Mouse (Mus musculus): ENCODE data around the gene Fzd9.
"Not testable (repeated sequence)": the region's sequence is repeated elsewhere in the genome, so short reads cannot be mapped to it uniquely, and the experiment has no call there.

Gene Fzd9

GRCm38 (mm10) chr5:135248956-135249676, 1.9 kb downstream of the Fzd9 start:
- DNase-seq (ENCODE audit: extremely low spot score, low read depth, low spot score), result no peak

- DNase-seq (ENCODE audit: extremely low spot score, low read depth, low spot score), result no peak
Observed at GRCm38 (mm10) chr5:135247337-135247736, 3.7 kb downstream of the Fzd9 start.

GRCm38 (mm10) chr5:135246531-135246930, 4.5 kb downstream of the Fzd9 start:
- no peak for DNase-seq (ENCODE audit: extremely low spot score, low read depth, low spot score)

DNA sequence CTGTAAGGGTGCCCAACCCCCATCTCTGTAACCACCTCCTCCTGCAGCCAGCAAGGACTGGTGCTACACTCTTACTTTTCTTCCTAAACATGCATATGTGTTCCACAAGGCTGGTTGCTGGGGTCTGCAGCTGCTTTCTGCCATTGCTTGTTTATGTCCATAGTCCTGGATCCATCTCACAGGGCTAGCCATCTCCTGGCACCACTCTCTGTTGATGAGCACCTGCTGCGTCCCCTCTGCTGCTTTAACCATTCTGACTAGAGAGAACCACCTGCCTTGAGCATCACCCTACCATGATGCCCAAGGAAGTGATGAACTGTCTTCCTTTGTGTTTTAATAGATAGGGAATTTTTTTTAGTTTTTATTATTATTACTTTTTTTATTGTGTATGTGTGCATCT, 7.9 kb downstream of the Fzd9 start:
- no peak for DNase-seq (ENCODE audit: extremely low spot score, low read depth, low spot score)

DNA sequence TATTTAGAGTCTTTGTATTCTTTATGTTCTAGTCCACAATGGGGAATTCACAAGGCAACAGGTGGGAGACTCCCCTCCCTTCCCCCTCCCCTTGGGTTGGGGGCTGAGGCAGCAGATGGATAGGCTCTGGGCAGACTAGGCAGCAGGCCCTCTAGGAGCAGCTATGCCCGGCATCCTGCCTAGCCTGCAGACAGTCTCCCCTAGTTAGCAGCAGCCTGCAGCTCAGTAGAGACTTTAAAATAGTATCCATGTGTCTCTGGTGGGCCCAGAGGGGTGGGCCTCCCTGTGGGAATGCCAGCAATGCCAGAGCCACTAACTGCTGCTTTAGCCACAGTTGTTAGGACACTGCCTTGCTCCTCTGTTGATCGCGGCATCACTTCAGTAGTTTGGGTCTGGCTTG, 8.4 kb downstream of the Fzd9 start:
- DNase-seq (ENCODE audit: extremely low spot score, low read depth, low spot score), result no peak

GRCm38 (mm10) chr5:135242136-135242535, 8.9 kb downstream of the Fzd9 start:
- DNase-seq (ENCODE audit: extremely low spot score, low read depth, low spot score), result no peak

DNA sequence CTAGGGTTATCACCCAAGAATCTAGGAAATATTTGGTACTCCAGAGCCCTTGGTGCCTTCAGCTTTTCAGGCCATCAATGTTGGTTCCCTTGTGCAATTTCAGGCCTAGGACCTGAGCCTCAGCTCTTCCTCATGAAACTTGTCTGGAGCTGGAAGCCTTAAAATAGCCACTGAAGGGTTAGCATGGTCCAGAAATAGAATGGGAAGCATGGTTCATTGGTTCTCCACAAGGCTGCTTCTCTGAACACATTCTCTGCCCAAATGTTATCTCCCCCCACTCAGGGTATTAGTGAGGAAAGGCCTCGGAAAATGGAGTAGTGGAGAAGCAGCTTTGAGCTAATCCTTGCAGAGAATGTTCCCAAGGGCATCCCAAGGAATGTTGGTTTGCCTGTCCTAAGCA, 9.6 kb downstream of the Fzd9 start:
- DNase-seq (ENCODE audit: extremely low spot score, low read depth, low spot score), result no peak

GRCm38 (mm10) chr5:135238832-135239231, 12.2 kb downstream of the Fzd9 start:
- DNase-seq (ENCODE audit: extremely low spot score, low read depth, low spot score), result no peak

DNA sequence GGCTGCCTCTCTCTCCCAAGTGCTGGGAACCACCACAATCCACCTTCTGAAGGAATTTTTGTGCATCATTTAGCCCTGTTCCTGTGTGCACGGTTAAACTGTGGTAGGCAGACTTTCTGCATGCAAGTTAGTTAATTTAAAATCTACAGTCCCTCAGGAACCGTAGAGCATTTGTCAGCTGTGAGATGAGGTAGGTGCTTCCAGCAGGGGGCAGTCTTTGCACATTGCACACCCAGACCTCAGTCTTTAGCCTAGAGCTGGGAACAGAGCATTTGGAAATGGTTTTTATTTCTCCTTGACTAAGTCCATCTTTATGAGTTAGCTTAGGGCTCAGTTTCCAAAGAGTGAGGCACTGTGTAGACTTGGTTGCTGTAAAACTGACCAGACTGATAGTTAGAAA, 14.5 kb downstream of the Fzd9 start:
- peak; percentile 46 for DNase-seq (ENCODE audit: extremely low spot score, low read depth, low spot score)

DNA sequence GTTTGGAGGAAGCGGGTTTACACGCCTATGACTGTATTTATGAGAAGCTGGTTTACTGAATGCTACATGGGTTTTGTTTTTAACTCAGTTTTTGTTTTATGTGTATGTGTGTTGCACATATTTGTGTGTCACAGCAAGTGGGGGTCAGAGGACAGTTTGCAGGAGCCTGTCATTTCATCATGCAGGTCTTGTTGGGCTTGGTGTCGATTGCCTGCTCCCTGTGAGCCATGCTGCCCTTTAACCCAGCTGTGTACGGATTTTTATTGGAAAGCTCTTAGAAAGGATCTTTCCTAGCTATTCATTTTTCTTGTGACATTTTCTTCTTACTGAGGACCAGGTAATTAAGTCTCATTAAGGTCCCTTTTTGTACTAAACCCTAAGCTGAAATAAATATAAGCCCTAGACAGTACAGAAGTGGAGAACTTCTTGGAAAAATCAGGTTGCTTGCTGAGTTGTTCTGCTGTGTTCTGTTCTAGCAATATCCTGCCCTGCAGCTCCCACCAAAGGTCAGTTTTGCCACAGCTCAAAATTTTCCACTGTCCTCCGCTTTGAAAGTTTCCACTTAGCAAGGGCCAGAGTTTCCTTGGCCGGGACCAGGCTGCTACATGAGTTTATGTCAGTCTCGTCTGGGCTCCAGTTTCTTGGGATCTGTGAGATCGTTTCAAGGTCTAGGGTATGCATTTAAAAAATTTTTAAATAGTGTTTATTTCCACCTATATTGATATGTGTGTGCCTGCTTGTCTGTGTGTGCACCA, 17.7 kb downstream of the Fzd9 start:
- no peak for DNase-seq (ENCODE audit: extremely low spot score, low read depth, low spot score)

DNA sequence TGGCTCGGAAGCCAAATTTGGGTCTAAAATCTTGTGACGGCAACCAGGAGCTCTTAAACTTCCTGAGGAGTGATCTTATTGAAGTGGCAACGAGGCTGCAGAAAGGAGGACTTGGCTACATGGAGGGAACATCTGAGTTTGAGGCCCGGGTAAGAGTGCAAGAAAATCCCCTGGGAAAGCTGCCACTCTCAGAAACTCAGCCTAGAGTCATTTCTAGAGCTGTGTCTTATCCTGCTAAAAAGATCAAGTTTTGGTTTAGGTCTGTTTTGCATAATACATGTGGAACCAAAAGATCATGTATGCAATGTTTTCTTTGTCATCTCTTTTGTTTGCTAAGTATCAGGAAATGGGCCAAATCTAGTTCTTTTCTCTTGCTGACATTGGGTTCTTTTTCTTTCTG, 20.8 kb downstream of the Fzd9 start:
- DNase-seq (ENCODE audit: extremely low spot score, low read depth, low spot score), result no peak

- DNase-seq (ENCODE audit: extremely low spot score, low read depth, low spot score), result not testable (repeated sequence)
Observed at GRCm38 (mm10) chr5:135225879-135226278, 25.2 kb downstream of the Fzd9 start.

- DNase-seq (ENCODE audit: extremely low spot score, low read depth, low spot score), result no peak
Observed at GRCm38 (mm10) chr5:135224169-135224568, 26.9 kb downstream of the Fzd9 start.

DNA sequence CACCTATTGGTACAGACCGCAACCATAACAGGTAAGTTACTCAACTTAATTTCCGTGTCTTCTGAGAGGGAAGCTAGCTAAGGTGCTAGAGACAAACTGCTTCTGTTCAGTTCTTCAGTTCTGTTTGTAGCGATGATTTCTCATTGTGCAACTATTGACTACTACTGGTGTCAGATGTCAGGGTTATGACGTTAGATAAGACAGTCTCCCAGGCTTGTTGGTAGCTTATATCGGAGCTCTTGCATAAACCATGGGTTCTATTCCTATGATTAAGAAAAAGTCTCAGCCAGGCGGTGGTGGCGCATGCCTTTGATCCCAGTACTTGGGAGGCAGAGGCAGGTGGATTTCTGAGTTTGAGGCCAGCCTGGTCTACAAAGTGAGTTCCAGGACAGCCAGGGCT, 29.0 kb downstream of the Fzd9 start:
- no peak for DNase-seq (ENCODE audit: extremely low spot score, low read depth, low spot score)

DNA sequence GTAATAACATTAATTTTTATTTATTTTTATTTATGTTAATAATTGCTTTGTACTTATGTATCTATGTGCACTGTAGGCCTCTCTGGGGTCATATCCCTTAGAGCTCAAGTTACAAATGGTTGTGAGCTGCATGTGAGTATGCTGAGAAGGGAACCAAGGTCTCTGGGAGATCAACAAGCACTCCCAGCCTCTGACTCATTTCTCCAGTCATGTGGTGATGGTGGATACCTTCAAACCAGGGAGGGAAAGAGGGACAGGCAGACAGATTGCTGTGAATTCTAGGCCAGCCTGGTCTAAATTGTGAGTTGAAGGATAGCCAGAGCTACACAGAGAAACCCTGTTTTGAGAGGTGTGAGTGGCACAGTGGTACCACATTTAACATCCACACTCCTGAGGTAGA, 30.1 kb downstream of the Fzd9 start:
- no peak for DNase-seq (ENCODE audit: extremely low spot score, low read depth, low spot score)

DNA sequence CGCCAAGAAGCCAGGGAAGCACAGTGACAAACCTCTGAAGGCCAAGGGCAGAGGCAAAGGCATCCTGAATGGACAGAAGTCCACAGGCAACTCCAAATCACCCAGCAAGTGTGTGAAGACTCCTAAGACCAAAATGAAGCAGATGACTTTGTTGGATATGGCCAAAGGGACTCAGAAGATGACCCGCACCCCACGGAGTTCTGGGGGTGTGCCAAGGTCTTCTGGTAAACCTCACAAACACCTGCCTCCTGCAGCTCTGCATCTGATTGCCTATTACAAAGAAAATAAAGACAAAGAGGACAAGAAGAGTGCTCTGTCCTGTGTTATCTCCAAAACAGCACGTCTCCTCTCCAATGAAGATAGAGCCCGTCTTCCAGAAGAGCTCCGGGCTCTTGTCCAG, 34.2 kb downstream of the Fzd9 start:
- no peak for DNase-seq (ENCODE audit: extremely low spot score, low read depth, low spot score)

DNA sequence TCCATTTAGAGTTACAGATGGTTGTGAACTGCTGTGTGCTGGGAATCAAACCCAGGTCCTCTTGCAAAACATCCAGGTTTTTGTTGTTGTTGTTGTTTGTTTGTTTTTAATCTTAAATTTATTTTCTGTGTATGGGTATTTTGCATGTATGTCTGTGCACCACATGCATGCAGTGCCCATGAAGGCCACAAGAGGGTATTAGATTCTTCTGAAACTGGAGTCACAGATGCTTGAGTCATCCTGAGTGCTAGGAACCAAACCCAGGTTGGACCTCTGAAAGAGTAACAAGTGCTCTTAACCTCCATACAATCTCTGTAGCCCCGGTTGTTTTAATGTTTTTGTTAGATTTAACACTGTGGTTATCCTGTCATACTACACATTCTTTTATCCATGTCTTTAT, 42.8 kb downstream of the Fzd9 start:
- no peak for DNase-seq (ENCODE audit: extremely low spot score, low read depth, low spot score)

GRCm38 (mm10) chr5:135202763-135203162, 48.3 kb downstream of the Fzd9 start:
- no peak for DNase-seq (ENCODE audit: extremely low spot score, low read depth, low spot score)

Data from hindlimb bud, embryonic 11.5 days (tissue).